Mouse (Mus musculus) heart, adult 18-20 months (tissue): Measurements from ENCODE around the gene Ddt. TPM values are rescaled to one million over a fixed set of nuclear protein-coding genes. Genes with fewer than 3 reads are reported as not detected.
A peak's percentile ranks its signal among the peaks of the same experiment; 100 is the strongest.
"Not testable (repeated sequence)": the region's sequence is repeated elsewhere in the genome, so short reads cannot be mapped to it uniquely, and the experiment has no call there.

Source experiments
- DNase-seq, 2 experiments: peaks; one replicate each; pipeline ENCODE4 v3.0.0; 2021 to 2022; ENCODE audit warnings: mixed read lengths in 1 of 2
- total RNA-seq, 2 experiments: library from RNA; stranded (reverse); gene quantifications; 2 replicates each; pipeline ENCODE4 v1.2.3; 2021

Gene Ddt
- total RNA-seq, 2 experiments from 2014 or later = 83.7 to 109 TPM

- no peak for DNase-seq
Observed at GRCm38 (mm10) chr10:75774102-75774501, 888 bp upstream of the Ddt start.

GRCm38 (mm10) chr10:75767756-75768155 lies 5.5 kb downstream of the Ddt start:
- DNase-seq = not testable (repeated sequence)

DNA sequence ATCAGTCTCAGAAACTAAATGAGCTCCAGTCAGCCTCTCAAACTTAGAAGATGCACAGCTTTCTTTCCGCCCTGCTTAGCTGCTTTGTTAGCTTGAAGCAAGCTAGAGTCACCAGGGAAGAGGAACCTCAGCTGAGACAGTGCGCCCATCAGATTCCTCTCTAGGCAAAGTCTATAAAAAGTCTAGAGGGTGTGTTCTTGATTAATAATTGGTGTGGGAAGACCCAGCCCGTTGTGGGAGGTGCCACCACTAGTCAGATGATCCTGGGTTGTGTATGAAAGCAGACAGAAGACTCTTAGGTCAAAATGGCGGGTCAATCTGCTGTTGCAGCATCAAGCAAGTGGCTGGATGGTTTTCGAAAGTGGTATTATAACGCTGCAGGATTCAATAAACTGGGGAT lies 6.4 kb downstream of the Ddt start:
- no peak for DNase-seq

GRCm38 (mm10) chr10:75764519-75765473 lies 8.4 kb downstream of the Ddt start:
- peak; percentile 55 to 83 for DNase-seq

- peak; percentile 98 for DNase-seq
Observed at GRCm38 (mm10) chr10:75763682-75764518, 9.3 kb downstream of the Ddt start, which contains the start of gene Cabin1. Gene Cabin1 (minus strand): TSS chr10:75764341.

- no peak for DNase-seq
Observed at GRCm38 (mm10) chr10:75762413-75762812, 10.8 kb downstream of the Ddt start.

GRCm38 (mm10) chr10:75760311-75760710 lies 12.9 kb downstream of the Ddt start:
- DNase-seq = no peak

- no peak for DNase-seq
Observed at GRCm38 (mm10) chr10:75756719-75757118, 16.5 kb downstream of the Ddt start.

- DNase-seq = peak; percentile 77 to 91
Observed at GRCm38 (mm10) chr10:75744017-75744416, 29.2 kb downstream of the Ddt start.

GRCm38 (mm10) chr10:75743369-75743768 lies 29.8 kb downstream of the Ddt start:
- no peak for DNase-seq

DNA sequence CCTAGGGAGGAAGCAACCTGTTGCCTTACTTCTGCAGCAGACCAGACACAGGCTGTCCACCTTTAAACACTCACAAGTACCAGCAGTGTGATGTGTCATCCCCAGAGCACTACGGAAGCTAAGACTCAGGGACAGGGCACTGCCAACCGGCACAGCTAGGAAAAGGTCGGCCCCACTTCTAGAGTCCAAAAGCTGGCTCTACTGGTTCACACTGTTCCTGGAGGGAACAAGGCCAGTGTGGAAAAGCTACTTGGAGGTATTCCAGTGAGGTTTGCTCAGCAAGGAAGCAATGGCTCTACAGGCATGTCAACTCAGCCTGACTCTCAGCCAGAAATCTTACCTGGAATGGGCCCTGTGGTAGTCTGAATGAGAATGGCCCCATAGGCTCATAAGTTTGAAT lies 32.3 kb downstream of the Ddt start:
- DNase-seq = no peak

DNA sequence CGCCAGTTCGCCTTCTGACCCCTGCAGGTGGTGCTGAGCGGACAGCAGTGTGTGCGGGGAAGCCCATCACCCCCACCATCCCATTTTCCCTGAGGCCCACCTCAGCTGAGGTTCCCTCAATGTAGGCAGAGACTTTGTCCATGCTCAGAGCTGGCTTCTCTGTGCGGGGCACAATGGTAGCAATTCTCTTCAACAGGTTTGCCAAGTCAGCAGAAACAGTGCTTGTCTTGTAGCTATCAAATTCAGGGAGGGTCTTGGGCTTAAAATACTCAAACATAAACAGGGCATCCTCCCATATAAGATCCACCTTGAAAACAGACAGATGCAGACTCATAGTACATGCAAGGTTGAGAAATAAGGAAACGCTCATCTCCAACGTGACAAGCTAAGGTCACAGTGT lies 47.8 kb downstream of the Ddt start:
- no peak for DNase-seq

Other genes with a start within 250 kb of the Ddt start
- 1 to 10 TPM in 1 of 2 experiments, under 1 TPM in 1; 0.67 to 1.1 TPM for gene Lrrc75b, start 213.1 kb downstream of the Ddt start, total RNA-seq
- under 1 TPM in 1 of 2 experiments, not detected in 1; 0.54 TPM for gene Ggt1, start 211.8 kb downstream of the Ddt start, total RNA-seq
- gene Ggt5, start 184.1 kb downstream of the Ddt start, total RNA-seq = 1 to 10 TPM; 4.2 to 4.7 TPM
- 1 to 10 TPM; 1.5 to 1.8 TPM for gene Susd2, start 129.4 kb downstream of the Ddt start, total RNA-seq
- 10 to 100 TPM; 15.2 to 20.9 TPM for gene Cabin1, start 9.1 kb downstream of the Ddt start, total RNA-seq
- gene Gm20441, start 7.5 kb upstream of the Ddt start, total RNA-seq = not detected
- 1 to 10 TPM; 3.7 to 5.0 TPM for gene Gstt3, start 8.0 kb upstream of the Ddt start, total RNA-seq
- 10 to 100 TPM; 16.1 to 22.4 TPM for gene Gstt1, start 25.2 kb upstream of the Ddt start, total RNA-seq
- not detected for gene Gstt4, start 49.1 kb upstream of the Ddt start, total RNA-seq
- 10 to 100 TPM in 1 of 2 experiments, 1 to 10 TPM in 1; 7.8 to 10.7 TPM for gene Gstt2, start 64.0 kb upstream of the Ddt start, total RNA-seq
- gene Mif, start 86.8 kb upstream of the Ddt start, total RNA-seq = 100 to 1,000 TPM; 215 to 232 TPM
- gene Derl3, start 120.0 kb upstream of the Ddt start, total RNA-seq = under 1 TPM; 0.57 to 0.74 TPM
- gene Smarcb1, start 148.2 kb upstream of the Ddt start, total RNA-seq = 10 to 100 TPM; 20.5 to 24.2 TPM
- gene Chchd10, start 159.7 kb upstream of the Ddt start, total RNA-seq = 1,000 to 10,000 TPM; 1,749 to 1,983 TPM
- gene Mmp11, start 163.1 kb upstream of the Ddt start, total RNA-seq = 1 to 10 TPM; 5.0 to 5.2 TPM
- not detected for gene Gm867, start 167.3 kb upstream of the Ddt start, total RNA-seq
- under 1 TPM in 1 of 2 experiments, not detected in 1; 0.82 TPM for gene Vpreb3, start 169.6 kb upstream of the Ddt start, total RNA-seq
- gene Gm5134, start 181.1 kb upstream of the Ddt start, total RNA-seq = not detected